Mouse (Mus musculus) hindbrain, embryonic 16.5 days (tissue): ENCODE measurements around the gene AW549877. TPM values are rescaled to one million over a fixed set of nuclear protein-coding genes. Genes with fewer than 3 reads are reported as not detected.

Source experiments
- polyA plus RNA-seq: library from polyadenylated mRNA; unstranded; fragments of >200 nt; fragmentation: Nextera tagmentation; extraction: Ambion mirVana; gene quantifications from 2 replicates; pipeline ENCODE4 v1.2.1, GENCODE M21; 2015

The AW549877 gene
- polyA plus RNA-seq, 1 experiment from 2014 or later, result 34.4 TPM

Other genes with a start within 250 kb of the AW549877 start
- 9.1 and 10.0 TPM in 2 replicates for gene Fbxo4, start 16.2 kb downstream of the AW549877 start, polyA plus RNA-seq
- 412 and 495 TPM in 2 replicates for gene Oxct1, start 30.6 kb upstream of the AW549877 start, polyA plus RNA-seq